Mouse (Mus musculus): ENCODE measurements around the gene Glis2. TPM values are rescaled to one million over a fixed set of nuclear protein-coding genes. Genes with fewer than 3 reads are reported as not detected.

The Glis2 gene
- total and polyA plus RNA-seq, 3 experiments, result 0.62 to 5.0 TPM; not detected in 1

DNA sequence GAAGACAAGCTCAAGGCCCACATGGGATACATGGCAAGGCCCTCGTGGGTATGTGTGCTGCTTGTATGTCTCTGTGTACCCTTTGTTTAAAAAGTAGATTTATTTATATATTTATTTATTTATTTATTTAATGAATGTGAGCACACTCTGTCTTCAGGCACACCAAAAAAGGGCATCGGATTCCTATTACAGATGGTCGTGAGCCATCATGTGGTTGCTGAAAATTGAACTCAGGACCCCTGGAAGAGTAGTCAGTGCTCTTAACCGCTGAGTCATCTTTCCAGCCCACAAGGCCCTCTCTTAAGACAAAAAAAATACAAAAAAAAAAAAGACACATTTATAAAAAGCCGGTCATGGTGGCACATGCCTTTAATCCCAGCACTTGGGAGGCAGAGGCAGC lies 46.9 kb upstream of the Glis2 start (continued):
- TF ChIP-seq JUND (IDR thresholded peaks at IDR 0.05; ENCODE audit: low read depth, low read length) (no peak), USF1 (IDR thresholded peaks at IDR 0.05; ENCODE audit: low read depth, low read length) (no peak), UBTF (IDR thresholded peaks at IDR 0.05; ENCODE audit: borderline replicate concordance, insufficient read depth, low read depth, low read length) (no peak)

DNA sequence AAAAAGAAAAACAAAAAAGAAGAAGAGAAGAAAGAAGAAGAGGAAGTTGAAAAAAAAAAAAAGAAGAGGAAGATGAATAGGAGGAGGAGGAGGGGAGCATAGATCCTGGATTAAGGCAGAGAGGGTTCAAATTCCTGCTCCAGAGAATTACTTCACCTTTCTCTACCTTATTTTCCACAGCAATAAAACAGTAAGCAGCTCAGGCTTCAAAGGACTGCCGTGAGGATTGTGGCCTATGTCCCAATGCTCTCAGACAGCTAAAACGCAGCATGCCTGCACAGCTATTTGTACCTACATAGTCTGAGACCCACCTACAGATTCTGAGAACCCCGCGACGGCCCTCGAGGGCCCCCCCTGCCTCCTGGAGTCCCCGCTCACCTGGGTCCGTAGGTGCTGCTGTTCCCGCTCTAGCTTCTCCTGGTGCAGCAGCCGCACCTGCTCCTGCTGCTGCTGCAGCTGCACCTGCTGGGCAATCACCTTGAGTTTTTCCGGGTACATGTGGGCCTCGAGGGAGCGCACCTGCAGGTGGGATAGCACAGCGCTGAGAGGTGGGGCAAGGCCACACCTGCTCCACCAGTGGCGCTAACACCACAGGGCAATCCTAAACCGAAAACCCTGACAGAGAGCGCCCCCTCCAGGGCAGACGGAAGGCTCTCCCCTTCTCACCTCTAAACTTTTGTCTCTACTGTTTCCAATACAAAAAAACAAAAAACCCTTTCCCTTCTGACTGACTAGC lies 45.4 kb upstream of the Glis2 start:
- Histone ChIP-seq H3K9ac (ENCODE audit: control insufficient read depth, low read depth, low read length, poor library complexity, severe bottlenecking) (no peak overlapping the region), H3K27me3 (ENCODE audit: control insufficient read depth in 1 of 2, insufficient read depth in 2 of 2, low read length in 2 of 2) (no peaks in the 10 kb centered on the region), H3K79me2 (ENCODE audit: control insufficient read depth, insufficient read depth, low read length, poor library complexity) (peaks cover 11% of the 10 kb centered on the region), H3K36me3 (ENCODE audit: control insufficient read depth in 1 of 2, insufficient read depth in 2 of 2, low read length in 2 of 2) (peaks cover 6 to 15% of the 10 kb centered on the region in 2 experiments; a peak in 3 of 4 replicates), H3K4me3 (ENCODE audit: control insufficient read depth in 1 of 2, insufficient read depth in 1 of 2, low read depth in 2 of 2, low read length in 2 of 2) (no peak overlapping the region), H3K27ac (ENCODE audit: control insufficient read depth, low read depth, low read length) (no peak overlapping the region), H3K4me1 (ENCODE audit: control insufficient read depth in 1 of 2, insufficient read depth in 2 of 2, low read length in 2 of 2) (peaks cover 4 to 15% of the 10 kb centered on the region in 2 experiments), H3K9me3 (replicated peaks; ENCODE audit: insufficient read depth, low read length) (no peaks in the 10 kb centered on the region)
- no peak for DNase-seq (ENCODE audit: low read depth, low spot score)
- TF ChIP-seq RAD21 (IDR thresholded peaks at IDR 0.05; ENCODE audit: low read depth, low read length) (peak; percentile 13; the same call in 1 of the 2 replicates), CTCF (IDR thresholded peaks at IDR 0.05 in 2 of 3, conservative IDR thresholded peaks at IDR 0.05 in 1 of 3; ENCODE audit: control insufficient read depth in 1 of 3, insufficient read depth in 1 of 3, low read depth in 2 of 3, low read length in 3 of 3, poor library complexity in 1 of 3, severe bottlenecking in 1 of 3) (peak; percentile 38 to 59 (median 44); a peak in 5 of 6 replicates), ZNF384 (IDR thresholded peaks at IDR 0.05; ENCODE audit: low read depth, low read length) (peak; percentile 89), KAT2A (conservative IDR thresholded peaks at IDR 0.05; ENCODE audit: low read depth, low read length) (no peak), MAZ (IDR thresholded peaks at IDR 0.05; ENCODE audit: low read depth, low read length) (no peak), ETS1 (IDR thresholded peaks at IDR 0.05; ENCODE audit: low read depth, low read length) (no peak)

DNA sequence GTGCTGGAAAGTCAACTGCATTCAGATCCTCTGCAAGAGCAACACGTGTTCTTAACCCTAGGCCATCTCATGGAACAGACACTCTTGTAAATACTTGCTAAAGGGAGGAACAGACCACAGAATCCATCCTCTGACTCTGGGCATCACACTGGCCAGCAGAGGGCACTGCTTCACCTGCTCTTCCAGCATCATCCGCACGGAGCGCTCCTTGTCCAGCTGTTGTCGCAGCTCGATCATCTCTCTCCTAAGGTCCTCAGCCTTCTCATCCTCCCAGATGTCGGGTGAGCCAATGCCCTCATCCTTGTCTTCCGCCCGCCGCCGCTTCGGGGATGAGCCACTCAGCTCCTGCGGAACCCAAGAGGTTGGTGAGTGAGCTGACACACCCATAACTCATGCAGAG lies 43.5 kb upstream of the Glis2 start:
- H3K9me3 ChIP-seq (replicated peaks; ENCODE audit: insufficient read depth, low read length), result no peaks in the 10 kb centered on the region
- no peak for TF ChIP-seq TAL1 (IDR thresholded peaks at IDR 0.05; ENCODE audit: low read length)
- TF ChIP-seq RAD21 (IDR thresholded peaks at IDR 0.05; ENCODE audit: low read depth, low read length), result peak; percentile 20
- TF ChIP-seq HCFC1 (IDR thresholded peaks at IDR 0.05; ENCODE audit: low read depth, low read length), result no peak
- TF ChIP-seq ZC3H11A (IDR thresholded peaks at IDR 0.05; ENCODE audit: low read depth, low read length), result no peak
- TF ChIP-seq ZMIZ1 (IDR thresholded peaks at IDR 0.05; ENCODE audit: low read depth, low read length), result no peak
- peak; percentile 46 for TF ChIP-seq SMC3 (IDR thresholded peaks at IDR 0.05; ENCODE audit: low read depth, low read length)
- TF ChIP-seq ELF1 (IDR thresholded peaks at IDR 0.05; ENCODE audit: low read depth, low read length), result no peak
- TF ChIP-seq CTCF (IDR thresholded peaks at IDR 0.05 in 2 of 3, conservative IDR thresholded peaks at IDR 0.05 in 1 of 3; ENCODE audit: control insufficient read depth in 1 of 3, insufficient read depth in 1 of 3, low read depth in 2 of 3, low read length in 3 of 3, poor library complexity in 1 of 3, severe bottlenecking in 1 of 3), result peak; percentile 65 to 90 (median 82)
- TF ChIP-seq TBP (IDR thresholded peaks at IDR 0.05; ENCODE audit: low read depth, low read length), result no peak
- no peak for TF ChIP-seq MYC (IDR thresholded peaks at IDR 0.05; ENCODE audit: low read depth, low read length)
- TF ChIP-seq MEF2A (IDR thresholded peaks at IDR 0.05; ENCODE audit: extremely low read depth, insufficient replicate concordance, low read depth, low read length, poor library complexity, severe bottlenecking), result no peak
- TF ChIP-seq GATA1 (IDR thresholded peaks at IDR 0.05; ENCODE audit: low read depth, low read length), result no peak
- no peak for TF ChIP-seq GABPA (IDR thresholded peaks at IDR 0.05; ENCODE audit: low read depth, low read length)
- no peak for TF ChIP-seq USF1 (IDR thresholded peaks at IDR 0.05; ENCODE audit: low read depth, low read length)
- TF ChIP-seq MAZ (IDR thresholded peaks at IDR 0.05; ENCODE audit: low read depth, low read length), result no peak
- TF ChIP-seq EP300 (IDR thresholded peaks at IDR 0.05; ENCODE audit: low read depth in 1 of 2, low read length in 2 of 2), result no peak
- no peak for TF ChIP-seq UBTF (IDR thresholded peaks at IDR 0.05; ENCODE audit: borderline replicate concordance, insufficient read depth, low read depth, low read length)
- no peak for TF ChIP-seq MYB (IDR thresholded peaks at IDR 0.05; ENCODE audit: low read depth, low read length)
- DNase-seq (ENCODE audit: low read depth, low spot score), result peak; percentile 47
- peaks cover 25% of the 10 kb centered on the region for H3K79me2 ChIP-seq (ENCODE audit: control insufficient read depth, insufficient read depth, low read length, poor library complexity)
- no peak overlapping the region for H3K4me3 ChIP-seq (ENCODE audit: control insufficient read depth in 1 of 2, insufficient read depth in 1 of 2, low read depth in 2 of 2, low read length in 2 of 2)
- peaks cover 6 to 26% of the 10 kb centered on the region in 2 experiments for H3K4me1 ChIP-seq (ENCODE audit: control insufficient read depth in 1 of 2, insufficient read depth in 2 of 2, low read length in 2 of 2)
- no peaks in the 10 kb centered on the region for H3K27me3 ChIP-seq (ENCODE audit: control insufficient read depth in 1 of 2, insufficient read depth in 2 of 2, low read length in 2 of 2)
- no peak overlapping the region for H3K9ac ChIP-seq (ENCODE audit: control insufficient read depth, low read depth, low read length, poor library complexity, severe bottlenecking)
- no peak overlapping the region for H3K27ac ChIP-seq (ENCODE audit: control insufficient read depth, low read depth, low read length)
- peaks cover 6 to 30% of the 10 kb centered on the region in 2 experiments; a peak in 3 of 4 replicates for H3K36me3 ChIP-seq (ENCODE audit: control insufficient read depth in 1 of 2, insufficient read depth in 2 of 2, low read length in 2 of 2)

Measured in MEL (cell line).